8 mouse cellular contexts compared by ENCODE assay signal in genomic region chr11:97629576-97629975, GRCm38 (mm10). TPM values are rescaled to one million over a fixed set of nuclear protein-coding genes. Genes with fewer than 3 reads are reported as not detected.
DNase-seq lines count a peak whose midpoint lies in the region; ATAC-seq and TF ChIP-seq lines count a peak whose summit lies in the region.

Gene Epop, minus strand, starts transcription at chr11:97629702.

- H3K4me3 ChIP-seq in embryonic facial prominence, embryonic 15.5 days (replicated peaks), result peak within 1 kb of the TSS; percentile 71
- H3K4me3 ChIP-seq in heart, embryonic 11.5 days (ENCODE audit: low read depth, low read length), result peak within 1 kb of the TSS; percentile 69
- peak within 1 kb of the TSS; percentile 74 for H3K4me3 ChIP-seq in kidney, embryonic 15.5 days (replicated peaks)
- H3K4me3 ChIP-seq in liver, adult 2 months (ENCODE audit: insufficient read depth, low read depth, low read length), result peak within 1 kb of the TSS; percentile 69
- H3K4me3 ChIP-seq in myocyte, result no peak within 1 kb of the TSS

- peak within 1 kb of the TSS; percentile 96 for H3K4me2 ChIP-seq in embryonic facial prominence, embryonic 15.5 days (replicated peaks)
- H3K4me2 ChIP-seq in heart, embryonic 11.5 days, result peak within 1 kb of the TSS; percentile 95
- peak within 1 kb of the TSS; percentile 97 for H3K4me2 ChIP-seq in kidney, embryonic 15.5 days
- H3K4me2 ChIP-seq in myocyte (ENCODE audit: low read depth), result peak within 1 kb of the TSS; percentile 95

- H3K79me2 ChIP-seq in liver, adult 2 months (ENCODE audit: control insufficient read depth, insufficient read depth, low read length), result no peaks in the 10 kb centered on the region
- no peaks in the 10 kb centered on the region for H3K79me2 ChIP-seq in myocyte (ENCODE audit: control insufficient read depth, insufficient read depth)

- H3K9ac ChIP-seq in embryonic facial prominence, embryonic 15.5 days, result peak within 1 kb of the TSS; percentile 63
- peak within 1 kb of the TSS; percentile 68 for H3K9ac ChIP-seq in heart, embryonic 11.5 days (ENCODE audit: low read depth, low read length)
- H3K9ac ChIP-seq in kidney, embryonic 15.5 days, result peak within 1 kb of the TSS; percentile 74
- peak within 1 kb of the TSS; percentile 83 for H3K9ac ChIP-seq in liver, adult 2 months (ENCODE audit: low read depth, low read length)

- peaks cover 39% of the 10 kb centered on the region for H3K4me1 ChIP-seq in embryonic facial prominence, embryonic 15.5 days
- peaks cover 9% of the 10 kb centered on the region; the same call in 1 of the 2 replicates for H3K4me1 ChIP-seq in heart, embryonic 11.5 days (ENCODE audit: control insufficient read depth, insufficient read depth, low read length)
- peaks cover 46% of the 10 kb centered on the region for H3K4me1 ChIP-seq in kidney, embryonic 15.5 days
- H3K4me1 ChIP-seq in liver, adult 2 months (ENCODE audit: control insufficient read depth, insufficient read depth, low read length), result no peaks in the 10 kb centered on the region

- under 1% methylated on average over 46 of the region's 47 CpGs for WGBS in embryonic facial prominence, embryonic 15.5 days
- WGBS in heart, embryonic 11.5 days (ENCODE audit: insufficient replicate concordance), result 1% methylated on average over 47 of the region's 47 CpGs
- WGBS in kidney, embryonic 15.5 days, result under 1% methylated on average over 47 of the region's 47 CpGs
- WGBS in liver, adult 2 months, result under 1% methylated on average over 47 of the region's 47 CpGs

- H3K36me3 ChIP-seq in embryonic facial prominence, embryonic 15.5 days, result no peaks in the 10 kb centered on the region
- H3K36me3 ChIP-seq in heart, embryonic 11.5 days (ENCODE audit: control insufficient read depth, insufficient read depth, low read length), result no peaks in the 10 kb centered on the region
- no peaks in the 10 kb centered on the region for H3K36me3 ChIP-seq in kidney, embryonic 15.5 days
- H3K36me3 ChIP-seq in liver, adult 2 months (ENCODE audit: control insufficient read depth, insufficient read depth, low read length), result no peaks in the 10 kb centered on the region
- no peaks in the 10 kb centered on the region for H3K36me3 ChIP-seq in myocyte (ENCODE audit: control insufficient read depth, insufficient read depth)

- H3K27me3 ChIP-seq in embryonic facial prominence, embryonic 15.5 days, result peaks cover 71% of the 10 kb centered on the region
- peaks cover 68% of the 10 kb centered on the region for H3K27me3 ChIP-seq in heart, embryonic 11.5 days (ENCODE audit: control insufficient read depth, insufficient read depth, low read length)
- peaks cover 75% of the 10 kb centered on the region for H3K27me3 ChIP-seq in kidney, embryonic 15.5 days
- H3K27me3 ChIP-seq in liver, adult 2 months (ENCODE audit: control insufficient read depth, insufficient read depth, low read length), result peaks cover 21% of the 10 kb centered on the region
- H3K27me3 ChIP-seq in myocyte (ENCODE audit: control insufficient read depth, insufficient read depth, insufficient read length), result peaks cover 20% of the 10 kb centered on the region

- ATAC-seq in embryonic facial prominence, embryonic 15.5 days (ENCODE audit: insufficient number of reproducible peaks, low FRiP score, low TSS enrichment, low read depth), result peak; percentile 90
- peak; percentile 79 for ATAC-seq in heart, embryonic 11.5 days (replicated peaks; ENCODE audit: insufficient number of reproducible peaks, low FRiP score, low TSS enrichment)
- ATAC-seq in kidney, embryonic 15.5 days (replicated peaks; ENCODE audit: low FRiP score), result peak; percentile 88

- peak; percentile 87 for DNase-seq in layer of hippocampus, adult 11-12 months (ENCODE audit: low spot score)
- no peak for DNase-seq in layer of hippocampus, adult 9-10 months (ENCODE audit: low spot score)
- peak; percentile 62 for DNase-seq in liver, adult 2 months (ENCODE audit: extremely low read depth, low read depth, low spot score)
- DNase-seq in spleen, postnatal 36 days (ENCODE audit: low spot score in 2 of 2), result peak; percentile 85 to 87

- no peaks in the 10 kb centered on the region for H3K9me3 ChIP-seq in embryonic facial prominence, embryonic 15.5 days (replicated peaks)
- no peaks in the 10 kb centered on the region for H3K9me3 ChIP-seq in heart, embryonic 11.5 days (replicated peaks; ENCODE audit: control insufficient read depth, low read length)
- no peaks in the 10 kb centered on the region for H3K9me3 ChIP-seq in kidney, embryonic 15.5 days (replicated peaks)

- H3K27ac ChIP-seq in embryonic facial prominence, embryonic 15.5 days (replicated peaks), result no peak within 1 kb of the TSS
- no peak within 1 kb of the TSS for H3K27ac ChIP-seq in heart, embryonic 11.5 days (ENCODE audit: low read depth, low read length)
- no peak within 1 kb of the TSS for H3K27ac ChIP-seq in kidney, embryonic 15.5 days
- H3K27ac ChIP-seq in liver, adult 2 months (replicated peaks; ENCODE audit: insufficient read depth, low read depth, low read length), result no peak within 1 kb of the TSS

- peak within 1 kb of the TSS; percentile 19 for H3ac ChIP-seq in myocyte (ENCODE audit: control insufficient read depth, insufficient read length)

- 0 out of 2 replicates have a peak, but pooled peaks have one; percentile 32 for TF ChIP-seq POLR2A in liver, adult 2 months (IDR thresholded peaks at IDR 0.05; ENCODE audit: extremely low read depth, insufficient read depth, low read length)
- peak; percentile 57 for TF ChIP-seq POLR2A in myocyte (IDR thresholded peaks at IDR 0.05; ENCODE audit: insufficient read length, low read depth)

- no peak for TF ChIP-seq CTCF in liver, adult 2 months (IDR thresholded peaks at IDR 0.05; ENCODE audit: low read depth, low read length)

TF ChIP-seq in myocyte, 11 proteins besides CTCF, POLR2A, EP300 and RAD21:
- TF ChIP-seq SRF (IDR thresholded peaks at IDR 0.05; ENCODE audit: control insufficient read depth, insufficient read length, low read depth), result no peak
- peak; percentile 64 for TF ChIP-seq MAX (IDR thresholded peaks at IDR 0.05; ENCODE audit: low read depth)

RNA-seq across cellular contexts. Expression of gene Epop, which starts in this region (rescaled TPM):
- polyA plus RNA-seq in embryonic facial prominence, embryonic 15.5 days (2015; fragmentation: Nextera tagmentation; extraction: Ambion mirVana), result 3.7 and 4.3 TPM in 2 replicates
- polyA plus RNA-seq in heart, embryonic 11.5 days (2014; fragmentation: Nextera tagmentation; extraction: Ambion mirVana), result 1.4 and 1.5 TPM in 2 replicates
- 4.3 and 5.1 TPM in 2 replicates for polyA plus RNA-seq in kidney, embryonic 15.5 days (2015; fragmentation: Nextera tagmentation; extraction: Ambion mirVana)
- 0.37 and 0.67 TPM in 2 replicates for total RNA-seq in liver, adult 2 months (2014; rRNA removed)
- polyA plus RNA-seq in liver, adult 2 months (2012; rRNA removed), result 2.5 and 3.5 TPM in 2 replicates
- polyA plus RNA-seq in myocyte (2012; fragmentation: generic; extraction: Trizol), result 3.3 TPM
